Mouse (Mus musculus) embryo, embryonic 10 days (tissue): ENCODE measurements at regions not wholly inside any gene's neighbourhood (a gene's known extent, or its start where the extent isn't known, plus 50 kb on each side); places are given as distances from the start of the nearest gene placed in this dataset.

Experiments used
- DNase-seq: peaks from one replicate; pipeline ENCODE4 v3.0.0-alpha.2; 2015; ENCODE audit warnings: low spot score

- no peak for DNase-seq
Measured at GRCm38 (mm10) chr4:54704696-54705095, 240.2 kb upstream of the Zfp462 start.

- no peak for DNase-seq
Measured at GRCm38 (mm10) chr4:54709751-54710150, 235.1 kb upstream of the Zfp462 start.

- DNase-seq: peak; percentile 9
Measured at GRCm38 (mm10) chr4:54712929-54713328, 231.9 kb upstream of the Zfp462 start.

GRCm38 (mm10) chr4:54714612-54715342 is 230.1 kb upstream of the Zfp462 start:
- peak; percentile 13 for DNase-seq

- DNase-seq: no peak
Measured at GRCm38 (mm10) chr4:54718083-54718482, 226.8 kb upstream of the Zfp462 start.

- no peak for DNase-seq
Measured at GRCm38 (mm10) chr4:54739001-54739400, 205.8 kb upstream of the Zfp462 start.

GRCm38 (mm10) chr4:54751458-54751857 is 193.4 kb upstream of the Zfp462 start:
- DNase-seq: no peak

GRCm38 (mm10) chr4:54756441-54756840 is 188.4 kb upstream of the Zfp462 start:
- DNase-seq: no peak

- no peak for DNase-seq
Measured at GRCm38 (mm10) chr4:54757715-54758500, 186.9 kb upstream of the Zfp462 start.

- DNase-seq: peak; percentile 11
Measured at GRCm38 (mm10) chr4:54758501-54758829, 186.4 kb upstream of the Zfp462 start.

GRCm38 (mm10) chr4:54761257-54761656 is 183.6 kb upstream of the Zfp462 start:
- DNase-seq: no peak

GRCm38 (mm10) chr4:54765045-54765444 is 179.8 kb upstream of the Zfp462 start:
- no peak for DNase-seq

- peak; percentile 60 for DNase-seq
Measured at GRCm38 (mm10) chr4:54767506-54768200, 177.2 kb upstream of the Zfp462 start.

GRCm38 (mm10) chr4:54768836-54769235 is 176.0 kb upstream of the Zfp462 start:
- no peak for DNase-seq

- no peak for DNase-seq
Measured at GRCm38 (mm10) chr4:54774066-54774465, 170.8 kb upstream of the Zfp462 start.

GRCm38 (mm10) chr4:54774717-54775116 is 170.1 kb upstream of the Zfp462 start:
- no peak for DNase-seq

GRCm38 (mm10) chr4:54780511-54780910 is 164.3 kb upstream of the Zfp462 start:
- DNase-seq: no peak

- DNase-seq: no peak
Measured at GRCm38 (mm10) chr4:54791217-54791742, 153.6 kb upstream of the Zfp462 start.

- no peak for DNase-seq
Measured at GRCm38 (mm10) chr4:54793857-54794256, 151.0 kb upstream of the Zfp462 start.

- peak; percentile 43 for DNase-seq
Measured at GRCm38 (mm10) chr4:54795246-54795645, 149.6 kb upstream of the Zfp462 start.

- no peak for DNase-seq
Measured at GRCm38 (mm10) chr4:54798523-54798922, 146.3 kb upstream of the Zfp462 start.

GRCm38 (mm10) chr4:54811163-54811562 is 133.7 kb upstream of the Zfp462 start:
- no peak for DNase-seq
